Mouse (Mus musculus) kidney, embryonic 16.5 days (tissue): ENCODE measurements at regions not wholly inside any gene's neighbourhood (a gene's known extent, or its start where the extent isn't known, plus 50 kb on each side); places are given as distances from the start of the nearest gene placed in this dataset.

Source experiments
- ATAC-seq: fragments of 200-750 bp; cut with Nextera tagmentation; 2 replicates; pipeline ENCODE4 v1.8.0; 2017; ENCODE audit warnings: moderate TSS enrichment; ENCODE audit not compliant: low FRiP score, low TSS enrichment
- H3K27ac ChIP-seq: fragments of 300-500 bp; sonication (generic); 2 replicates; pipeline ENCODE4 v1.5.1; 2014; ENCODE audit warnings: low read length
- H3K27me3 ChIP-seq: fragments of 300-500 bp; sonication (generic); 2 replicates; pipeline ENCODE4 v1.6.1; 2014; ENCODE audit warnings: low read length, control low read depth, mixed read lengths; ENCODE audit not compliant: insufficient read depth
- H3K36me3 ChIP-seq: fragments of 300-500 bp; sonication (generic); 2 replicates; pipeline ENCODE4 v1.6.1; 2014; ENCODE audit warnings: low read length, control low read depth, mixed read lengths; ENCODE audit not compliant: insufficient read depth
- H3K4me1 ChIP-seq: fragments of 300-500 bp; sonication (generic); 2 replicates; pipeline ENCODE4 v1.6.1; 2014; ENCODE audit warnings: low read length, control low read depth, mixed read lengths; ENCODE audit not compliant: insufficient read depth
- H3K4me2 ChIP-seq: fragments of 300-500 bp; sonication (generic); replicated peaks from 2 replicates; pipeline ENCODE4 v1.6.1; 2014; ENCODE audit warnings: low read depth, low read length
- H3K4me3 ChIP-seq: fragments of 300-500 bp; sonication (generic); 2 replicates; pipeline ENCODE4 v1.5.1; 2014; ENCODE audit warnings: mild to moderate bottlenecking, low read length
- H3K9ac ChIP-seq: fragments of 300-500 bp; sonication (generic); replicated peaks from 2 replicates; pipeline ENCODE4 v1.6.1; 2014; ENCODE audit warnings: low read length
- H3K9me3 ChIP-seq: fragments of 300-500 bp; sonication (generic); 2 replicates; pipeline ENCODE4 v1.6.1; 2016; ENCODE audit warnings: low read length, control low read depth
- WGBS: fragments of 180-500 bp; shearing (Covaris S2); extraction: QIAGEN DNeasy Blood & Tissue Kit; methylation state at CpG from one replicate; pipeline ENCODE4 v1.1.7; 2014; 5-methylcytosine and 5-hydroxymethylcytosine counted together

DNA sequence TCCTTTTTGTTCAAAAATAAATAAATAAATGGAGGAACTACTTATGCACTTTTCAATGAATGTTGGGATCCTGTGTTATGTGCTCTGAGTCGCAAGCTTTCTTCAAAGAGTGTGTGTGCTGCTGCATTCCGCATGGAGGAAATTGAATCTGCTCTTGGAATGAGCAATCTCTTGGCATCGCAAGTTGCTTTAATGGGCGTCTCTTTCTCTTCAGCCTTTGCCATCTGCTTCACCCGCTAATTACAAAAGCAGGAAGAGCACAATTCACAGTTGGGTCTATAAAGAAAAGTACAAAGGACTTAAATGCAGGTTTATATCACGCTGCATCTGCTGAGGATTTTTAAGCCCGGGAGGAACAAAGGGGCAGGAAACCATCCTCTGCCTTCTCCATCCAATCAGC lies 272.5 kb upstream of the Lrig3 start:
- Histone ChIP-seq H3K9ac (no peak overlapping the region), H3K27ac (no peak overlapping the region), H3K9me3 (no peaks in the 10 kb centered on the region), H3K4me2 (no peak overlapping the region), H3K4me3 (no peak overlapping the region), H3K36me3 (no peaks in the 10 kb centered on the region), H3K4me1 (0 out of 2 replicates have a peak, but pooled peaks cover 4% of the 10 kb centered on the region), H3K27me3 (no peaks in the 10 kb centered on the region)
- WGBS: 41% methylated on average over 7 of the region's 7 CpGs
- ATAC-seq: no peak

DNA sequence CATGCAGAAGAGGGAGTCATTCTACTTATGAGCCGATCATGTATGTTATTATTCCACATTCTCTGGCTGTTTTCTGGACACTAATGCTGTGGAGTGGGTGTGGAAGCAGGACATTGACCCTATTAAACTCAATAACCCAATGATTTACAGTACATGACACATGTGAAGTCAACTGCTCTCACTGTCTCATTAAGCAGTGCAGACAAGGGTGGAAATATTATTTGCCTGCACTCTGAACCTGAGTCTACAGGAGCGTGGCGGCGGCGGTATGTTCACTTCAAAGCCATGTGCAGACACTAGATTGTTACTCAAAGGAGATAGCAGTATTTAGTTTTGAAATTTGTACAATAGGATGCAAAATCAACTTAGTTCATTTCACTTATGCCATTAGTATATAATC lies 269.8 kb upstream of the Lrig3 start:
- peak; percentile 71; the same call in 1 of the 2 replicates for ATAC-seq
- WGBS: 31% methylated on average over 5 of the region's 5 CpGs

DNA sequence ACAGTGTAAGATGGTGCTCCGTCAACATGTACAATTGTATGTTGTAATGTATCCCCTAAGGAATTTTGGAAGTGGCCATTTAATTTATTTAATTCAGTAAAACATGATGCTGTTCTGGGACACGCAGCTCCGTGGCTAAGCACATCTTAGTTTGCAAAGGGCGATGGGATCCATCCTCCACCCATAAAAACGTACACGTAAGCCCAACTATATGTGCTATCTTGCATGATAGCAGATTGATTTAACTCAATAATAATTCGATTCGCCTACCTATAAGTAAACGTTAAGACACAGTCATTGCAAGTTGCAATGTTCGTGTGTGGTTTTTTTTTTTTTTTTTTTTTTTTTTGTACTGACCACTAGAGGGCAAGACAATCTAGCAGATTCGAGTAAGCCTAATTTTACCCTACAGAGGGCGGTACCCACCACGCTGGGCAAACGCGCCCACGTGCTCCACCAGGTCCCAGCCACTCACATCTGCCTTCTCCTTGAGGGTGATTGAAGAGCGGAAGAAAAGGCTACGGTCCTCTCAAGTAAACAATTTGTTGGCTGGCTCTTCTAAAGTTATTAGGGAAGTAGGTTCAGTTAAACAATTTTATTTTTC lies 240.8 kb upstream of the Lrig3 start:
- peak; percentile 93 for ATAC-seq
- Histone ChIP-seq H3K9ac (no peak overlapping the region), H3K27ac (peak overlapping the region; percentile 5; the same call in 1 of the 2 replicates), H3K4me2 (peak overlapping the region; percentile 21), H3K9me3 (no peaks in the 10 kb centered on the region), H3K4me3 (no peak overlapping the region), H3K4me1 (0 out of 2 replicates have a peak, but pooled peaks cover 8% of the 10 kb centered on the region), H3K36me3 (no peaks in the 10 kb centered on the region), H3K27me3 (no peaks in the 10 kb centered on the region)
- 34% methylated on average over 18 of the region's 18 CpGs for WGBS

More for the DNA sequence above, 269.8 kb upstream of the Lrig3 start:
- H3K36me3 ChIP-seq: no peaks in the 10 kb centered on the region
- no peak overlapping the region for H3K4me2 ChIP-seq
- H3K27me3 ChIP-seq: no peaks in the 10 kb centered on the region
- H3K4me3 ChIP-seq: no peak overlapping the region
- H3K27ac ChIP-seq: no peak overlapping the region
- H3K9me3 ChIP-seq: no peaks in the 10 kb centered on the region
- H3K9ac ChIP-seq: no peak overlapping the region
- 0 out of 2 replicates have a peak, but pooled peaks cover 4% of the 10 kb centered on the region for H3K4me1 ChIP-seq

DNA sequence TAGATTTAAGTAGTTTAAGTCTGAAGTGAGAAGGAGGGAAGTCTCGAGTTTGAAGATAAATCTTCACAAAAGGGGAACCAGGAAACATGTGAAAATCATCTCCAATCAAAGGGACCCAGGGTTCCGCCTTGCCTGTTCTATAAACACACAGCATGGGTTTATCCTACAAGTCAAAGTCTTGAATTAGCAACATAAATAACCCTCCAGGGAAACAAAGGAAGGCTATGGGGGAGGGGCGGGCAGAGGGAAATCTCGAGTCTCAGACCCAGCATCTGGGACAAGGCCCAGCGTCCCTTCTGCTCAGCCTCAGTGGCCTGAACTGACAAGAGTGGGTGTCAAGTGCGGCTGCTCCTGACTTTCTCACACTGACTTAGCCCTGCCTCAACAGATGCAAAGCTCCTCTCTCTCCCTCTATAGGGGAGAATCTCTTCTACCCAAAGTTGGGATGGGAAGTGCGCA lies 240.3 kb upstream of the Lrig3 start:
- no peaks in the 10 kb centered on the region for H3K9me3 ChIP-seq
- no peaks in the 10 kb centered on the region for H3K27me3 ChIP-seq
- H3K4me3 ChIP-seq: no peak overlapping the region
- H3K36me3 ChIP-seq: no peaks in the 10 kb centered on the region
- H3K9ac ChIP-seq: no peak overlapping the region
- WGBS: 28% methylated on average over 7 of the region's 7 CpGs
- peak overlapping the region; percentile 5; the same call in 1 of the 2 replicates for H3K27ac ChIP-seq
- H3K4me2 ChIP-seq: peak overlapping the region; percentile 21
- peak; percentile 73 for ATAC-seq
- H3K4me1 ChIP-seq: 0 out of 2 replicates have a peak, but pooled peaks cover 8% of the 10 kb centered on the region

DNA sequence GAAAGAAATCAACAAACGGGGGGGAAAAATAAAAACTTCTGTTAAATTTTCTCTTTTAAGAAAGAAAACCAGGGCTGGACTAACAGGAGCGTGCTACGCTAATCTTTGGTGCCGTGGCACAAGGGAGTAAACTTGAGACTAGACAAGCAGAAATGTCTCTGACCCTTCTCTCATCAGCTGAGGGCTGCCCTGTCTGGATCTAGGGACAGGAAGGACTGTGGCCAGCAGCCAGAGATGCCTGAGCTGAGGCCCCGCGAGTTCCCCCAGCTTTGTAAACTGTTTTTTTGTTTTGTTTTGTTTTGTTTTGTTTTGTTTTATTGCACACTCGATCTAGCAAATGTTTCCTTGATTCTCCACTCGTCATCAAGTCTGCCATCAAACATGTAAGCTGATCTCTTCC lies 239.4 kb upstream of the Lrig3 start:
- Histone ChIP-seq H3K4me2 (no peak overlapping the region), H3K4me1 (0 out of 2 replicates have a peak, but pooled peaks cover 8% of the 10 kb centered on the region), H3K36me3 (no peaks in the 10 kb centered on the region), H3K27me3 (no peaks in the 10 kb centered on the region), H3K9ac (no peak overlapping the region), H3K27ac (peak overlapping the region; percentile 12; the same call in 1 of the 2 replicates), H3K9me3 (no peaks in the 10 kb centered on the region), H3K4me3 (no peak overlapping the region)
- ATAC-seq: no peak; the same call in 1 of the 2 replicates
- WGBS: 25% methylated on average over 8 of the region's 8 CpGs

DNA sequence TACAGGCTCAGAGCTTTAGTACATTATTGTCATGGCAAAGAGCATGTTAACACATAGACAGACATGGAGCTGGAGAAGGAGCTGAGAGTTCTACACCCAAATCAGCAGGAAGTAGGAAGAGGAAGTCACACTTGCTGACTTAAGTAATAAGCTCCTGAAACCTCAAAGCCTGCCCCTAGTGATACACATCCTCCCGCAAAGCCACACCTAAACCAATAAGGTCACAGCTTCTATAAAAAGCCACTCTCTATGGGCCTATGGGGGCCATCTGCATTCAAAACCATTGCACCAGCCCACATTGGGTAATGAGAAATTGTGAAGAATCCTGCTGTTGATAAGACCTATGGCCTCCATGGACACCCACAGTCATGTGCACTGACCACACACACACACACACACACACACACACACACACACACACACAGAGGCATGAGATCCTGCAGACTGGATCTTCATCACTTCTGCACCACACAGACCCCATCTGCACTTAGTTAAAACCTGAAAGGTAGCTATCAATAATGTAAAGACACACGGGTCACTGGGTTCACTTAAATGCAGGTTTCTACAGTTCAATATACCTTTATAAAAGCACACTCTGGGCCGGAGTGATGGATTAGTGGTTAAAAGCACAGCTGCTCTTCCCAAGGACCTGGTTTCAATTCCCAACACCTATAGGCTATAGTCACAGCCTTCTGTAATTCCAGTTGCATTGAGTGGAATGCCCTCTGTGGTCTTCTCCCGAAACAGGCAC lies 230.0 kb upstream of the Lrig3 start:
- no peaks in the 10 kb centered on the region for H3K9me3 ChIP-seq
- ATAC-seq: no peak
- H3K9ac ChIP-seq: no peak overlapping the region
- no peak overlapping the region for H3K27ac ChIP-seq
- 89% methylated on average over 4 of the region's 4 CpGs for WGBS
- no peaks in the 10 kb centered on the region for H3K27me3 ChIP-seq
- H3K4me2 ChIP-seq: no peak overlapping the region
- no peaks in the 10 kb centered on the region for H3K36me3 ChIP-seq
- no peak overlapping the region for H3K4me3 ChIP-seq
- H3K4me1 ChIP-seq: no peaks in the 10 kb centered on the region

DNA sequence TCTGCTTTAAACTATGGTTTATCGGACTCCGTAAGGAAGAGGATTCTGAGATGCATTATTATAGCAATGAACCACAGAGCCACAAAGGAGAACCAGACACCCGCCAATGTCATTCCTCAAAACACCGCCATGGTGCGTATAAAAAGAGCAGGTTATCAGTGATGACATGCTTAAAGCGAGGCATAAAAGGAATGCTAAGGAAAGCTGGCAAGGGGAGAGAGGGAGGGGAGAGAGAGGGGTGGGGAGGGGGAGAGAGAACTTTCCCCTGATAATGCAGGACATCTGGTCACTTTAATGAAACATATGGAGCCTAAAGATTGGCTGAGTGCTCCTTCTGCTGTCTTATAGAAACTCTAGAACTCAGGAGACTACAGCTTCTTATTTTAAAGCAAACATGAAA lies 222.8 kb upstream of the Lrig3 start:
- Histone ChIP-seq H3K4me1 (0 out of 2 replicates have a peak, but pooled peaks cover 7% of the 10 kb centered on the region), H3K9me3 (no peaks in the 10 kb centered on the region), H3K27ac (no peak overlapping the region), H3K4me2 (no peak overlapping the region), H3K27me3 (no peaks in the 10 kb centered on the region), H3K4me3 (no peak overlapping the region), H3K36me3 (no peaks in the 10 kb centered on the region), H3K9ac (no peak overlapping the region)
- ATAC-seq: no peak
- 64% methylated on average over 6 of the region's 6 CpGs for WGBS

DNA sequence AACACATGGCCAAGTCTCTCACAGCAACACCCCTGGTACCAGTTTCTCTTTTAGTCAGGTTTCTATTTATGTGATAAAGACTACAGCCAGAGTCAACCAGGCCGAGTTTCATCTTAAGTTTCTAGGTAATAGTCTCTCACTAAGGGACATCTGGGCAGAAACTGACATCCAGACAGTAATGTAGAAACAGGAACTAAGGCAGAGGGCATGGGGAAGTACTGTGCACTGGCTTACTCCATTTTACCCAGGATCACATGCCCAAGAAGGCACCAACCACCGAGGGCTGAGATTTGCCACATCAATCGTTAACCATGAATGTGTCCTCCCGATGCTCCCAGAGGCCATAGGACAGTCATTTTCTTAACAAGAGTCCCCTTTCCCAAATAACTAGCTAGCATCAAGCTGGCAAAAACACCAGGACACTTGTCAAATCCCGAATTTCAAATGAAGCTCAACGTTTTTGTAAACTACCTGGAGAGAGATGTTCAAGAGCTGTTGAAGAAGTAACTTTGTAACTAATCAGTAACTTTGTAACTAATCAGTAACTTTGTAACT lies 216.9 kb upstream of the Lrig3 start:
- Histone ChIP-seq H3K27ac (peak overlapping the region; percentile 35), H3K9ac (no peak overlapping the region), H3K36me3 (no peaks in the 10 kb centered on the region), H3K4me3 (no peak overlapping the region), H3K4me1 (no peaks in the 10 kb centered on the region), H3K27me3 (no peaks in the 10 kb centered on the region), H3K9me3 (no peaks in the 10 kb centered on the region), H3K4me2 (no peak overlapping the region)
- WGBS: 56% methylated on average over 6 of the region's 6 CpGs
- 0 out of 2 replicates have a peak, but pooled peaks have one; percentile 50 for ATAC-seq

DNA sequence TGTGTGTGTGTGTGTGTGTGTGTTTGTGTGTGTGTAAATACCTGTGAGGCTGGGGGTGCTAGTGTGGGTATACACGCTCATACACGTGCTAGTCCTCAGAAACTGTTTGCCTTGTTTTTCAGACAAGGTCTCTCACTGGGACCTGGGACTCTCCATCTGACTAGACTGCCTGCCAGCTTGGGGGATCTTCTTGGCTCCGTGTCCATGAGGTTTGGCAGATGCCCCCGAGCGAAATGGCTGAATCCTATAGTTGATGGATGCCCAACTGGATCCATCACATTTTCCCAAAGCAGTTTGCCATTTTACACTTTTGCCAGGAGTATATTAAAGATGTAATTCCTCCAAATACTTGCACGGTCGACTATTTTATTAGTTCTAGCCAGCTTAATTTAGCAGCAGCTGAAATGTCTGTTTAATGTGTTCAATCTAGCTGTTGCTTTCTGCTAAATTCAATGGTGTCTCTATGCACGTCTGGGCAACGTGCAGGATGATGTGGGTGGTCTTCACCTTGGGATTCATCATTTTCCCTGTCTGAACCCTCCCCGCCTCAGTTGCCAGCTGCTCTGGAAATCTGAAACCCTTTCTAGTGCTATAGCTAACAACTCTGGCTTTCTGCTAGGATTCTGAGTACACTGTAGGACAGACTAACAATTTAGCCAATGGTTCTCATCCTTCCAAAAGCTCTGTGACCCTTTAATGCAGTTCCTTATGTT lies 213.3 kb upstream of the Lrig3 start:
- no peak overlapping the region for H3K4me3 ChIP-seq
- 67% methylated on average over 10 of the region's 10 CpGs for WGBS
- H3K36me3 ChIP-seq: no peaks in the 10 kb centered on the region
- no peak overlapping the region for H3K27ac ChIP-seq
- no peak overlapping the region for H3K9ac ChIP-seq
- no peak for ATAC-seq
- H3K4me1 ChIP-seq: no peaks in the 10 kb centered on the region
- no peak overlapping the region for H3K4me2 ChIP-seq
- H3K9me3 ChIP-seq: no peaks in the 10 kb centered on the region
- no peaks in the 10 kb centered on the region for H3K27me3 ChIP-seq
